Mouse (Mus musculus): ENCODE measurements around the gene Bcl2l12.

GRCm38 (mm10) chr7:44954091-44954885 lies 44.2 kb downstream of the Bcl2l12 start:
- TF ChIP-seq CTCF (IDR thresholded peaks at IDR 0.05; ENCODE audit: low read depth) (no peak), EP300 (IDR thresholded peaks at IDR 0.05; ENCODE audit: low read depth) (no peak)
